Comparison of ENCODE assay signal across 8 mouse cellular contexts in the genomic region with DNA sequence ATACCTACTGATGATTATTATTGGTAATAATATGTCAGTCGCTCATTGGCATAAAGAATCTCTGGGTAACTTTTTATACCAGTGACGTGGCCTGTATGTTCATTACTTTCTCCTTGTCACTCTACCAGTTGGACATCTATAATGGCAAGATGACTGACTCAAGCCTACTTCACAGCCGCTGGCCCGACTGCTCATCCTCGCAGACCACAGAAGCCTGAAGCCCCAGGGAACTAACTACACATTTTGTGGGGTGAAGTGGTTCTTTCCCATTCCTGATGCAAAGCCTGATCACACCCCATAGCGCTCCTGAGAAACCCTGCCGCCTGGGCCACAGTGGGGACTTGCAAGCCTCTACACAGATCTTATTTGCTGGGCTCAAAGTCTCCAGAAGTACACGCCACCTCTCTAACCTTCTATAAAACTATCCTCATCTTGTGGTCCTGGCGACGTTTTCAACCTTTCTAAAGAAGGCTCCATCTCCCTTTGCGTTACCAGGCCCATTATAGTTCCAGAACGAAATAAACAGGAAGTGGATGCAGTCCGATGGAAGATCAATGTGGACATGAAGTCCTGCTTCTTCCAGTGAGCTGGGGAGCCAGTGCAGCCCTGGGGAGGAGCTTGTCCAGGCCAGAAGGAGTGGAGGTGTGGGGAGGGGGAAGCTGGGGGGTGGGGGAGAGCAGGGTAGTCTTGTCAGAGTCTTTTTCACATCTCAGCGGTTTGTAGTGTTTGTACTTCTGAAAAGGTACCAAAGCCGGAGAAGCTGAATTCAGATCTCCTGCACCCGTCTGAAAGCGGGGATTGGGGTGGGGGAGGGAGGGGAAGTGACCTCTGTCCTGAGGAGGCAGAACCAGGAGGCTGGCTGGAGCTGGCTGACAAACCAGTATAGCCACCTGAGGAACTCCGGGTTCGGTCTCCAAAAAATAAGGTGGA.
A peak's percentile ranks its signal among the peaks of the same experiment; 100 is the strongest.
DNase-seq lines count a peak whose midpoint lies in the region; ATAC-seq and TF ChIP-seq lines count a peak whose summit lies in the region.
"Had no signal": no experiment of that assay in that cellular context is flagged by ENCODE, and none has a peak within 500 bp of the region (broad histone marks: within the 10 kb centered on the region; RNA-seq: fewer than 3 reads in every experiment).

No protein-coding gene starts in this region.

- no peak for TF ChIP-seq RAD21 in MEL (IDR thresholded peaks at IDR 0.05; ENCODE audit: low read depth, low read length)

- peak overlapping the region; percentile 95 for H3K27ac ChIP-seq in kidney, embryonic 15.5 days
- H3K27ac ChIP-seq in MEL (ENCODE audit: control insufficient read depth, low read depth, low read length): peak overlapping the region; percentile 82
- H3K27ac ChIP-seq in embryonic facial prominence, embryonic 12.5 days: peak overlapping the region; percentile 96
- peak overlapping the region; percentile 95 for H3K27ac ChIP-seq in liver, postnatal 0 days (ENCODE audit: low read depth)

- no peak for DNase-seq in kidney, adult 8-10 months
- peak; percentile 28 for DNase-seq in MEL (ENCODE audit: low read depth, low spot score)
- no peak for DNase-seq in liver, postnatal 0 days
- no peak for DNase-seq in left cerebral cortex, postnatal 36 days (ENCODE audit: low spot score in 2 of 2)
- DNase-seq in Muller cell, postnatal 12 days (ENCODE audit: inconsistent ontology term): no peak
- DNase-seq: spleen, adult 18-20 months had no signal

- TF ChIP-seq POLR2A in MEL (IDR thresholded peaks at IDR 0.05; ENCODE audit: control insufficient read depth in 1 of 2, insufficient read depth in 1 of 2, low read depth in 1 of 2, low read length in 2 of 2, poor library complexity in 1 of 2): no peak

- no peaks in the 10 kb centered on the region for H3K9me3 ChIP-seq in kidney, embryonic 15.5 days (replicated peaks)
- no peaks in the 10 kb centered on the region for H3K9me3 ChIP-seq in MEL (replicated peaks; ENCODE audit: insufficient read depth, low read length)
- H3K9me3 ChIP-seq in embryonic facial prominence, embryonic 12.5 days: no peaks in the 10 kb centered on the region
- no peaks in the 10 kb centered on the region for H3K9me3 ChIP-seq in liver, postnatal 0 days (ENCODE audit: low read length)

- no peaks in the 10 kb centered on the region for H3K36me3 ChIP-seq in kidney, embryonic 15.5 days
- peaks cover 0 to 10% of the 10 kb centered on the region in 2 experiments; a peak in 2 of 4 replicates for H3K36me3 ChIP-seq in MEL (ENCODE audit: control insufficient read depth in 1 of 2, insufficient read depth in 2 of 2, low read length in 2 of 2)
- H3K36me3 ChIP-seq in embryonic facial prominence, embryonic 12.5 days: no peaks in the 10 kb centered on the region
- H3K36me3 ChIP-seq in liver, postnatal 0 days (replicated peaks; ENCODE audit: insufficient read depth, low read length): no peaks in the 10 kb centered on the region

- H3K4me1 ChIP-seq in kidney, embryonic 15.5 days: peaks cover 70% of the 10 kb centered on the region
- H3K4me1 ChIP-seq in MEL (ENCODE audit: control insufficient read depth in 1 of 2, insufficient read depth in 2 of 2, low read length in 2 of 2): peaks cover 0 to 13% of the 10 kb centered on the region in 2 experiments; a peak in 3 of 4 replicates
- H3K4me1 ChIP-seq in embryonic facial prominence, embryonic 12.5 days: peaks cover 68% of the 10 kb centered on the region
- peaks cover 32% of the 10 kb centered on the region for H3K4me1 ChIP-seq in liver, postnatal 0 days (ENCODE audit: insufficient read depth)

- peaks cover 32% of the 10 kb centered on the region for H3K27me3 ChIP-seq in kidney, embryonic 15.5 days
- H3K27me3 ChIP-seq in MEL (ENCODE audit: control insufficient read depth in 1 of 2, insufficient read depth in 2 of 2, low read length in 2 of 2): no peaks in the 10 kb centered on the region; a peak in 1 of 4 replicates
- no peaks in the 10 kb centered on the region for H3K27me3 ChIP-seq in embryonic facial prominence, embryonic 12.5 days
- peaks cover 7% of the 10 kb centered on the region; the same call in 1 of the 2 replicates for H3K27me3 ChIP-seq in liver, postnatal 0 days (ENCODE audit: insufficient read depth, low read length)

- peak overlapping the region; percentile 49 for H3K4me2 ChIP-seq in kidney, embryonic 15.5 days
- peak overlapping the region; percentile 14; the same call in 1 of the 2 replicates for H3K4me2 ChIP-seq in embryonic facial prominence, embryonic 12.5 days (replicated peaks)
- 0 out of 2 replicates have a peak overlapping the region, but pooled peaks have one; percentile 64 for H3K4me2 ChIP-seq in liver, postnatal 0 days (ENCODE audit: low read depth, low read length)

- no peak for TF ChIP-seq EP300 in MEL (IDR thresholded peaks at IDR 0.05; ENCODE audit: low read depth in 1 of 2, low read length in 2 of 2)
- no peak for TF ChIP-seq EP300 in liver, postnatal 0 days (IDR thresholded peaks at IDR 0.05; ENCODE audit: low read depth)

- intact Hi-C loops in left cerebral cortex, postnatal 36 days (cut with DNase I): no loop called here

- H3K4me3 ChIP-seq in kidney, embryonic 15.5 days (replicated peaks): no peak overlapping the region
- H3K4me3 ChIP-seq in MEL (ENCODE audit: control insufficient read depth in 1 of 2, insufficient read depth in 1 of 2, low read depth in 2 of 2, low read length in 2 of 2): peak overlapping the region; percentile 17 to 27; a peak in 3 of 4 replicates
- no peak overlapping the region for H3K4me3 ChIP-seq in embryonic facial prominence, embryonic 12.5 days
- H3K4me3 ChIP-seq in liver, postnatal 0 days (ENCODE audit: low read depth, low read length): no peak overlapping the region

- ATAC-seq in kidney, embryonic 15.5 days (replicated peaks; ENCODE audit: low FRiP score): no peak
- no peak for ATAC-seq in embryonic facial prominence, embryonic 12.5 days (ENCODE audit: insufficient number of reproducible peaks, insufficient read depth, low FRiP score, low TSS enrichment)
- ATAC-seq in liver, postnatal 0 days: no peak

- 38% methylated on average over 19 of the region's 19 CpGs for WGBS in kidney, embryonic 15.5 days
- 28% methylated on average over 19 of the region's 19 CpGs for WGBS in embryonic facial prominence, embryonic 12.5 days
- 46% methylated on average over 19 of the region's 19 CpGs for WGBS in liver, postnatal 0 days (ENCODE audit: insufficient replicate concordance)

- peaks cover 2% of the 10 kb centered on the region; the same call in 1 of the 2 replicates for H3K79me2 ChIP-seq in MEL (ENCODE audit: control insufficient read depth, insufficient read depth, low read length, poor library complexity)

- no peak for TF ChIP-seq CTCF in MEL (IDR thresholded peaks at IDR 0.05 in 2 of 3, conservative IDR thresholded peaks at IDR 0.05 in 1 of 3; ENCODE audit: control insufficient read depth in 1 of 3, insufficient read depth in 1 of 3, low read depth in 2 of 3, low read length in 3 of 3, poor library complexity in 1 of 3, severe bottlenecking in 1 of 3)
- TF ChIP-seq CTCF in liver, postnatal 0 days (IDR thresholded peaks at IDR 0.05; ENCODE audit: low read depth): no peak

- H3K9ac ChIP-seq in kidney, embryonic 15.5 days: no peak overlapping the region
- peak overlapping the region; percentile 43 for H3K9ac ChIP-seq in MEL (ENCODE audit: control insufficient read depth, low read depth, low read length, poor library complexity, severe bottlenecking)
- H3K9ac ChIP-seq in embryonic facial prominence, embryonic 12.5 days: no peak overlapping the region
- 0 out of 2 replicates have a peak overlapping the region, but pooled peaks have one; percentile 16 for H3K9ac ChIP-seq in liver, postnatal 0 days (replicated peaks)

TF ChIP-seq in MEL, 35 proteins besides CTCF, POLR2A, EP300 and RAD21:
- TF ChIP-seq MXI1 (IDR thresholded peaks at IDR 0.05; ENCODE audit: low read depth, low read length): no peak
- TF ChIP-seq HCFC1 (IDR thresholded peaks at IDR 0.05; ENCODE audit: low read depth, low read length): no peak
- TF ChIP-seq ZC3H11A (IDR thresholded peaks at IDR 0.05; ENCODE audit: low read depth, low read length): no peak
- no peak for TF ChIP-seq POLR2AphosphoS2 (IDR thresholded peaks at IDR 0.05; ENCODE audit: low read length)
- no peak for TF ChIP-seq USF1 (IDR thresholded peaks at IDR 0.05; ENCODE audit: low read depth, low read length)
- TF ChIP-seq SMC3 (IDR thresholded peaks at IDR 0.05; ENCODE audit: low read depth, low read length): no peak

Comparison
In these comparisons a context has a peak if more than half of its experiments do, and no peak if none do; other contexts are left out.
1. H3K4me2 ChIP-seq: peak in every context shown above with its lines; median percentile 64 in liver, postnatal 0 days; 49 in kidney, embryonic 15.5 days; 14 in embryonic facial prominence, embryonic 12.5 days.
2. H3K4me3 ChIP-seq: peak in MEL (2 of 2); none in kidney, embryonic 15.5 days (single experiment), embryonic facial prominence, embryonic 12.5 days (single experiment) and liver, postnatal 0 days (single experiment).
3. H3K9ac ChIP-seq: peak in MEL (single experiment) and liver, postnatal 0 days (single experiment); none in kidney, embryonic 15.5 days (single experiment) and embryonic facial prominence, embryonic 12.5 days (single experiment).
4. Peak in every context shown above with its lines, with median percentiles within 50 percentile points of each other: H3K27ac ChIP-seq.